Mouse (Mus musculus) cerebellum, adult 9-11 months (tissue): ENCODE data around the gene Chmp2b.

Experiments used
- DNase-seq: peaks from one replicate; pipeline ENCODE4 v3.0.0; 2022

Gene Chmp2b

GRCm38 (mm10) chr16:65526004-65526403, 36.5 kb downstream of the Chmp2b start:
- DNase-seq = no peak

- DNase-seq = no peak
Measured at GRCm38 (mm10) chr16:65520211-65520610, 42.3 kb downstream of the Chmp2b start, which contains the start of gene Pou1f1. Pou1f1 (plus strand) TSS chr16:65520511.

GRCm38 (mm10) chr16:65514223-65514622, 48.3 kb downstream of the Chmp2b start:
- no peak for DNase-seq

GRCm38 (mm10) chr16:65497049-65497448, 65.5 kb downstream of the Chmp2b start:
- no peak for DNase-seq

DNA sequence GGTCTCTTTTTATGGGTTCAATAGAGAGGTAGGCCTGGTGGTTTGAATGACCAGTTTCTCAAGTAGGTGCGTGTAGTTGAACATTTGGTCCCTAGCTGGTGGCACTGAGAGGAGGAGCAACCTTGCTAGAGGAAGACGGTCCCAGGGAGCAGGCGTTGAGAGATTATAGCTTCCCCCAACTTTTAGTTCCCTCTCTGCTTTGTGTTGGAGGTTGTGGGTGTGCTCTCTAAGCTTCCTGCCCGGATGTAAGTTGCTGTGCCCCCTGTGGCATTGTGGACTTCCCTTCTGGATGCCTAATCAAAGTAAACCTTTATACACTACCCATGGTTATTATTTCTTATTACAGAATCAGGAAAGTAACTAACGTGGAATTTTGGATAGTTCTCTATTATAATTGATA, 66.5 kb downstream of the Chmp2b start:
- no peak for DNase-seq
